Mouse (Mus musculus) forebrain, embryonic 14.5 days (tissue): ENCODE data around the gene Pms2. TPM values are rescaled to one million over a fixed set of nuclear protein-coding genes. Genes with fewer than 3 reads are reported as not detected.

Source experiments
- ATAC-seq: fragments of 200-750 bp; cut with Nextera tagmentation; 2 replicates; pipeline ENCODE4 v1.8.0; 2017; ENCODE audit warnings: mild to moderate bottlenecking, moderate library complexity
- DNase-seq: peaks from one replicate; pipeline ENCODE4 v3.0.0-alpha.2; 2015; ENCODE audit warnings: low spot score
- H3K27ac ChIP-seq: fragments of 300-500 bp; sonication (generic); 2 replicates; pipeline ENCODE4 v1.5.1; 2014; ENCODE audit warnings: low read depth, mild to moderate bottlenecking, control low read depth, low read length, moderate library complexity
- H3K27me3 ChIP-seq: fragments of 300-500 bp; sonication (generic); replicated peaks from 2 replicates; pipeline ENCODE4 v1.6.1; 2014; ENCODE audit warnings: low read length, control low read depth, mixed read lengths; ENCODE audit not compliant: control insufficient read depth, insufficient read depth
- H3K36me3 ChIP-seq: fragments of 300-500 bp; sonication (generic); 2 replicates; pipeline ENCODE4 v1.6.1; 2014; ENCODE audit warnings: low read length, control low read depth; ENCODE audit not compliant: control insufficient read depth, insufficient read depth
- H3K4me1 ChIP-seq: fragments of 300-500 bp; sonication (generic); 2 replicates; pipeline ENCODE4 v1.6.1; 2014; ENCODE audit warnings: antibody characterized with exemption, low read length, control low read depth; ENCODE audit not compliant: control insufficient read depth, insufficient read depth
- H3K4me2 ChIP-seq: fragments of 300-500 bp; sonication (generic); 2 replicates; pipeline ENCODE4 v1.6.1; 2014; ENCODE audit warnings: mild to moderate bottlenecking, control low read depth, low read length
- H3K4me3 ChIP-seq: fragments of 300-500 bp; sonication (generic); 2 replicates; pipeline ENCODE4 v1.5.1; 2014; ENCODE audit warnings: low read depth, low read length, control low read depth
- H3K9ac ChIP-seq: fragments of 300-500 bp; sonication (generic); 2 replicates; pipeline ENCODE4 v1.6.1; 2014; ENCODE audit warnings: mild to moderate bottlenecking, low read length, control low read depth, moderate library complexity
- H3K9me3 ChIP-seq: fragments of 300-500 bp; sonication (generic); replicated peaks from 2 replicates; pipeline ENCODE4 v1.6.1; 2016; ENCODE audit warnings: low read length, control low read depth, mixed read lengths; ENCODE audit not compliant: control insufficient read depth
- WGBS: fragments of 180-500 bp; shearing (Covaris S2); extraction: QIAGEN DNeasy Blood & Tissue Kit; methylation state at CpG from one replicate; pipeline ENCODE4 v1.1.7; 2014; 5-methylcytosine and 5-hydroxymethylcytosine counted together
- polyA plus RNA-seq: library from polyadenylated mRNA; unstranded; fragments of >200 nt; fragmentation: Nextera tagmentation; extraction: Ambion mirVana; gene quantifications from 2 replicates; pipeline ENCODE4 v1.2.1, GENCODE M21; 2014

Pms2 gene
- 23.7 and 26.8 TPM in 2 replicates for polyA plus RNA-seq

GRCm38 (mm10) chr5:143909417-143910400, at the start of gene Pms2, which contains the start of gene Aimp2:
Pms2 (plus strand) TSS chr5:143909964.
Aimp2 (minus strand) TSS chr5:143909847.
- Histone ChIP-seq H3K27ac (peak within 1 kb of the TSS; percentile 82), H3K9me3 (no peaks in the 10 kb centered on the region), H3K4me3 (peak within 1 kb of the TSS; percentile 54), H3K36me3 (peaks cover 22% of the 10 kb centered on the region), H3K4me1 (peaks cover 12% of the 10 kb centered on the region), H3K9ac (peak within 1 kb of the TSS; percentile 74), H3K27me3 (no peaks in the 10 kb centered on the region), H3K4me2 (peak within 1 kb of the TSS; percentile 59)
- ATAC-seq: peak; percentile 100
- DNase-seq: peak; percentile 100
- under 1% methylated on average over 70 of the region's 70 CpGs for WGBS

DNA sequence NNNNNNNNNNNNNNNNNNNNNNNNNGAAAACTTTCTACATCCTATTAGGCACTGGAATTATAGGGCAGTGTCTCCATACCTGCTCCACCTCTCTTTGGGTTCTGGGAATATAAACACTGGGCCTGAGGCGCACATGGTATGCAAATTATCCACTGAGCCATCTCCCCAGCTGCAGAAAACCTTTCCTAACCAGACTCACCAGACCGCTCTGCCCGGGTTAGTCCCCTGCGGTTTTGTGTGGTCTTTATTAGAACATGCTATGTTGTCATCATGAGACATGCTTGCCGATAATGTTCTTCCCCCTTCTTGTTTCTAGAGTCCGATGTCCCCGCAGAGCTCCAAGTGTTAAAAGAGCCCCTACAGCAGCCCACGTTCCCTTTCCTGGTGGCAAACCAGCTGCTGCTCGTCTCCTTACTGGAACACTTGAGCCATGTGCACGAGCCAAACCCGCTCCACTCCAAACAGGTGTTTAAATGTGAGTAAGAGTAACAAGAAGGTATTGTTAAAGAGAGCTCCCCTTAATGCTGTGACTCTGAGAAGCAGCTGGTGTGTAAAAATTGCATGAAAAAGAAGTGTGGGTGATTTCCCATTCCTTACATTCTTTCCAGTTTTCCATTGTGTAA, 38.1 kb upstream of the Pms2 start:
- Histone ChIP-seq H3K4me1 (no peaks in the 10 kb centered on the region), H3K9ac (no peak overlapping the region), H3K4me3 (no peak overlapping the region), H3K4me2 (no peak overlapping the region), H3K27me3 (no peaks in the 10 kb centered on the region), H3K9me3 (no peaks in the 10 kb centered on the region), H3K27ac (no peak overlapping the region), H3K36me3 (peaks cover 43% of the 10 kb centered on the region)
- ATAC-seq: no peak
- DNase-seq: no peak
- WGBS: 90% methylated on average over 11 of the region's 11 CpGs

DNA sequence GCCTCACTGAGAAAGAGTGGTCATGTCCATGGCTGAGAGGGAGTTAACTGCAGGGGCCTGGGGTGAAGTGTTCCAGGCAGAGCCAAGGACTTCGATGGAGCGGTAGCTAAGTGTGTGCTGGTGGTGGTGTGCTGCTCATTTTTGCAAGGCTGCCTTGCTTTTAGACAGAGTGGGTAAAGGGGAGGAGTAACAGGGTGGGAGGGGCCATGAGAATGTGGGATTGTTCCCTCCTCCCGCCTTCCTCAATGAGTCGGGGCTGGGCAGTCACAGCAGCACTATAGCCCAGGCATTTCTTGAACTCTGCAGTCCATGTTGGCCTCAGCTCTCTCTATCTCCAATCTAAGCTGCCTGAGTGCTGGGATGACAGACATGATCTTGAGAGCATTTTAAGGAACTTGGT, 35.2 kb upstream of the Pms2 start:
- no peak overlapping the region for H3K4me2 ChIP-seq
- ATAC-seq: no peak
- no peak overlapping the region for H3K27ac ChIP-seq
- no peaks in the 10 kb centered on the region for H3K4me1 ChIP-seq
- H3K36me3 ChIP-seq: peaks cover 71% of the 10 kb centered on the region
- no peaks in the 10 kb centered on the region for H3K9me3 ChIP-seq
- H3K27me3 ChIP-seq: no peaks in the 10 kb centered on the region
- no peak overlapping the region for H3K9ac ChIP-seq
- WGBS: 76% methylated on average over 4 of the region's 4 CpGs
- H3K4me3 ChIP-seq: no peak overlapping the region
- DNase-seq: no peak

DNA sequence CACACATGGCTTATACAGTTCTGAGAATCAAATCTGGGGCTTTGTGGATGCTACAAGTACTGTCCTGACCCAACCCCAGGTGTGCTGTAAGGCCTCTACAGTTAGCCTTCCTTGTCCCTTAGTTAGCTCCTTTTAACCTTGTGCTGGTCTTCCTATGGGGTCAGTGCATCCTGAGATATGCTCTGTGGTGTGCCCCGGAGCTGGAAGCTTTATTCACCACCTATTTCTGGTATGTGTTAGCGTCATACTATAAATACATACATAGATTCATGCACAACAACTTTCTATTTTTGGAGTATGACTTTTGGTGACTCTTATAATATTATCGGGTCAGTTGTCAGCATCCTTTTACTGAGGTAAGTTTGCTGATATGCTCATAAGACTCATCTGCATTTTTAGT, 24.5 kb upstream of the Pms2 start:
- Histone ChIP-seq H3K27ac (no peak overlapping the region), H3K4me2 (no peak overlapping the region), H3K4me1 (no peaks in the 10 kb centered on the region), H3K9me3 (peaks cover 4% of the 10 kb centered on the region; the same call in 1 of the 2 replicates), H3K36me3 (peaks cover 96% of the 10 kb centered on the region), H3K9ac (no peak overlapping the region), H3K27me3 (no peaks in the 10 kb centered on the region), H3K4me3 (no peak overlapping the region)
- WGBS: over 99% methylated on average over 3 of the region's 3 CpGs
- ATAC-seq: no peak
- DNase-seq: no peak

DNA sequence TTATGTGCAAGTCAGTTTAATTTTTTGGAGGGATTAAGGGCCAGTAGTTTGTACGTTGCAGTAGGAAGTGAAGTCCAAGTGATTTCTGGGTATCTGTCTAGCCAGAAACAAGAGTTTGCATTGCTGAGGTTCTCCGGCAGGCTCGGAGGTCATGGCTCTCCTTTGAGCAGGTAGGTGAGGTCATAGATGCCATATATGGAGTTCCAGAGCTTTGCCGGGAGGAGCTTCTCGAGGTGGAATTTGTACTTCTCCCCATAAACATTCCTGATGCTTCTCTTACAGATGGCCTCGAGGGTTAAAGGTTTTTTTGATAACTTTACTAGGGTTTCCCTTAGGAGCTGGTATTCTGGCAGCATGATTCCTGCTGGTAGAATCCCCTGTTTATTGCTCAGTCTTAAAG, 19.0 kb upstream of the Pms2 start:
- Histone ChIP-seq H3K36me3 (peaks cover 77% of the 10 kb centered on the region), H3K9ac (no peak overlapping the region), H3K4me2 (no peak overlapping the region), H3K4me1 (no peaks in the 10 kb centered on the region), H3K9me3 (peaks cover 3% of the 10 kb centered on the region; the same call in 1 of the 2 replicates), H3K27ac (no peak overlapping the region), H3K27me3 (no peaks in the 10 kb centered on the region), H3K4me3 (no peak overlapping the region)
- ATAC-seq: no peak
- WGBS: 92% methylated on average over 6 of the region's 6 CpGs
- DNase-seq: no peak

- no peaks in the 10 kb centered on the region for H3K4me1 ChIP-seq
- H3K27ac ChIP-seq: no peak overlapping the region
- H3K9me3 ChIP-seq: no peaks in the 10 kb centered on the region
- WGBS: 75% methylated on average over 9 of the region's 9 CpGs
- no peaks in the 10 kb centered on the region for H3K27me3 ChIP-seq
- DNase-seq: no peak
- no peak for ATAC-seq
- H3K36me3 ChIP-seq: peaks cover 69% of the 10 kb centered on the region
- no peak overlapping the region for H3K4me2 ChIP-seq
- H3K9ac ChIP-seq: no peak overlapping the region
- H3K4me3 ChIP-seq: no peak overlapping the region
Measured at GRCm38 (mm10) chr5:143892255-143892886, 17.4 kb upstream of the Pms2 start.

DNA sequence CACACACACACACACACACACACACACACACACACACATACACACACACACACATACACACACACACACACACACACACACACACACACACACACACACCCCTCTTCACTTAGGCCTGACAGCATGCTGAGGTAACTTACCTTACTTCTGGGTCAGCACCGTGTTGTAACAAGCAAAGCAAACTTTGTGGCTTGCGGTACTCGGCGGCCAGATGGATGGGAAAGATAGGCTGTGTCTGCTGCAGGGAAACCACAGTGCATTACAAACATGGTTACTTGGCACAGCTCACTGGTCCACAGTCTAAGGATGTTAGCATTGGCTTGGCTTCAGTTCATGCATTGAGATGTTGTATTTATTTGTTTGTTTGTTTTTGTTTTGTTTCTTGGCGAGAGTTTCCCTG, 16.4 kb upstream of the Pms2 start:
- Histone ChIP-seq H3K27ac (no peak overlapping the region), H3K27me3 (no peaks in the 10 kb centered on the region), H3K36me3 (peaks cover 69% of the 10 kb centered on the region), H3K4me1 (no peaks in the 10 kb centered on the region), H3K9ac (no peak overlapping the region), H3K4me2 (no peak overlapping the region), H3K4me3 (no peak overlapping the region), H3K9me3 (no peaks in the 10 kb centered on the region)
- DNase-seq (no peak), ATAC-seq (no peak)
- WGBS: 90% methylated on average over 5 of the region's 5 CpGs

- no peak for DNase-seq
- no peak within 1 kb of the TSS for H3K4me2 ChIP-seq
- H3K27me3 ChIP-seq: no peaks in the 10 kb centered on the region
- 89% methylated on average over 14 of the region's 14 CpGs for WGBS
- no peaks in the 10 kb centered on the region for H3K9me3 ChIP-seq
- no peak within 1 kb of the TSS for H3K27ac ChIP-seq
- H3K36me3 ChIP-seq: peaks cover 72% of the 10 kb centered on the region
- no peaks in the 10 kb centered on the region for H3K4me1 ChIP-seq
- no peak for ATAC-seq
- no peak within 1 kb of the TSS for H3K4me3 ChIP-seq
- no peak within 1 kb of the TSS for H3K9ac ChIP-seq
Measured at GRCm38 (mm10) chr5:143897635-143898330, 12.0 kb upstream of the Pms2 start, which contains the start of gene Ankrd61. Ankrd61 (minus strand) TSS chr5:143897685.
